Mouse (Mus musculus) gastrocnemius, postnatal 10 days (tissue): ENCODE results near the gene Gm4737. TPM values are rescaled to one million over a fixed set of nuclear protein-coding genes. Genes with fewer than 3 reads are reported as not detected.

Experiments
- total RNA-seq, 2 experiments: library from RNA; stranded (reverse); gene quantifications; 2 replicates each; pipeline ENCODE4 v1.2.3; 2021

Gene Gm4737
- total RNA-seq, 2 experiments from 2014 or later = 20.9 to 23.2 TPM

Other genes with a start within 250 kb of the Gm4737 start
- 10 to 100 TPM; 28.5 to 38.6 TPM for gene Phldb2, start 201.5 kb downstream of the Gm4737 start, total RNA-seq
- gene Plcxd2, start 144.9 kb downstream of the Gm4737 start, total RNA-seq = under 1 TPM; 0.47 to 0.54 TPM
- not detected for gene Cd96, start 34.8 kb downstream of the Gm4737 start, total RNA-seq